Mouse (Mus musculus): ENCODE data around the gene Meaf6. TPM values are rescaled to one million over a fixed set of nuclear protein-coding genes. Genes with fewer than 3 reads are reported as not detected.

The Meaf6 gene
- polyA plus RNA-seq, 1 experiment from 2014 or later: 96.5 TPM

DNA sequence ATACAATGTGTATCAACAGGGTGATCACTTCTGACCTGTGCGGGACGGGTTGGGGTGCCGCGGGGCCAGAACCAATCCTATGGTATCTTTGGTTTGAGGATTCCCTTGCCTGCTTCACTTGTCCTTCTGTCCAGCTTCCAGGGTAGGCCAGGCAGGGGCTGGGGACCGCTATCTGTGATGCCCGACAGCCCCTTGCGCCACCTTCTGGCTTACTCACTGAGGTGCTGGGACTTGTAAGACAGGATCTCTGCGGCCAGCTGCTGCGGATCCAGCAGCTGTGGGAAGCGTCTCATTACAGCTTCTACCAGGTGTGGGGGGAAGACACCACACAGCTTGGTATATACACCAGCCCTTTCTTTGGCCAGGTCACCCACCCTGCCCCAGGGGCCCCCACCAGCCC lies 34.1 kb downstream of the Meaf6 start:
- H3K4me1 ChIP-seq: peaks cover 43% of the 10 kb centered on the region
- 30% methylated on average over 10 of the region's 10 CpGs for WGBS

DNA sequence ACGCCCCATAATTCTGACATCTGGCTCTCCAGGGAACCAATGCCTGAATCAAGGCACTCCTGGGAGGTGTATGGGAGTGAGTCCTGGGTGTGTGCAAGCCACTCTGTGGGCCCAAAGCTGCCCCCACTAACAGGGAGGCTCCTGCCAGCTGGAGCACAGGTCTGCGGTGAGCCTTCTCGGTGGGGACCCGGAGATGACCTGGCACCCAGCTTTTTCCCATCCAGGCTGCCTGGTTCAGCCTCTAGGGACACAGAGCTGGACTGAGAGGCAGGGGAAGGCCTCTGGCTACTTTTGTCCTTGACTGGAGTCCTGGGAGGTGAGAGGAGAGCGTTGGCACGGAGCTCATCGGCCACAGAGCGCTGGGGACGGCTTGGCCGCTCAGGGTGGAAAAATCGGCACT lies 34.8 kb downstream of the Meaf6 start:
- DNase-seq (ENCODE audit: extremely low spot score, low spot score): no peak
- Histone ChIP-seq H3K27me3 (ENCODE audit: poor library complexity, severe bottlenecking) (peaks cover 19% of the 10 kb centered on the region), H3K4me3 (no peak overlapping the region), H3K9me3 (no peaks in the 10 kb centered on the region), H3K36me3 (replicated peaks) (no peaks in the 10 kb centered on the region), H3K27ac (no peak overlapping the region), H3K4me1 (peaks cover 42% of the 10 kb centered on the region)
- WGBS: 94% methylated on average over 11 of the region's 11 CpGs

More for the DNA sequence above, 34.1 kb downstream of the Meaf6 start:
- Histone ChIP-seq H3K27ac (no peak overlapping the region), H3K4me3 (no peak overlapping the region), H3K36me3 (replicated peaks) (no peaks in the 10 kb centered on the region), H3K9me3 (no peaks in the 10 kb centered on the region), H3K27me3 (ENCODE audit: poor library complexity, severe bottlenecking) (peaks cover 13% of the 10 kb centered on the region)
- peak; percentile 47 for DNase-seq (ENCODE audit: extremely low spot score, low spot score)

DNA sequence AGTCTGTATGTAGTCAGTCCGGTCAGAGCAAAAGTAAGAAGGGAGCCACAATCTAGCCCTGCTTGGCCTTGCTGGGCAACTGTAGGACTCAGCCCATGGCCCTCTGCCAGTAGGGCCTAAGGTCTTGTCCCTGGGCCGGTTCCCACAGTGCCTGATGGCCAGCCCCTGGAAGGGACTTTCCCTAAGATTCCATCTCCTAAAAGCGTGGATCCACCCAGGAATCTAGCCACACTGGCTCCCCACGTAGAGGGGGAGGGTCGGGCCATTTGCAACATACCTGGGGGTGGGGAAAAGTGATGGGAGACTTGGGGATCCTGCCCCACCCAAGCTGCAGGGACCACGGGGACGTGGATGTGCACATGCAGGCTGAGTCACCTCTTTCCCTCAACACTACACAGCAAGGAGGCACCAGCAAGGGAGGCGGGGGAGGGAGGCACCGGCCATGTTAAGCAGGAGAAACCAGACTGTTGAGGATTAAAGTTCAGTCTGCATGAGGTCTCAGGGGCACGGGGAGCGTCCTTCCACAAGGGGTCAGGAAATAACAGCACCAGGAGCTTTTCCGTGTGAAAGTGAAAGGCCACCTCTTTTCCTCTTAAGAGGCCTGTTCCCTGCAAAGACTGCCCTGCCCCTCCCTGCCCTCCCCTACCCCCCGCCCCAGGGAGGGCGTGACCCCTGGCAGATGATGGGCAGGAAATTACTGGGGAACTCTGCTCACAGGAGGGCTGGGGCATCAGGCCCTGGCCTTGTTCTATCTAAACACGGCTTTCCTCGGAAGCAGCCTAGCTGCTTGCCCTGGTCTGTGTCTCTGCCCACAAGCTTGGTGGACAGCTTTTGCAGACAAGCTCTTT lies 37.7 kb downstream of the Meaf6 start:
- 19% methylated on average over 16 of the region's 16 CpGs for WGBS
- H3K4me1 ChIP-seq: peaks cover 46% of the 10 kb centered on the region
- H3K36me3 ChIP-seq (replicated peaks): no peaks in the 10 kb centered on the region
- peaks cover 49% of the 10 kb centered on the region for H3K27me3 ChIP-seq (ENCODE audit: poor library complexity, severe bottlenecking)
- H3K4me3 ChIP-seq: no peak overlapping the region; the same call in 1 of the 2 replicates
- no peak for DNase-seq (ENCODE audit: extremely low spot score, low spot score)
- no peaks in the 10 kb centered on the region for H3K9me3 ChIP-seq
- H3K27ac ChIP-seq: peak overlapping the region; percentile 65

DNA sequence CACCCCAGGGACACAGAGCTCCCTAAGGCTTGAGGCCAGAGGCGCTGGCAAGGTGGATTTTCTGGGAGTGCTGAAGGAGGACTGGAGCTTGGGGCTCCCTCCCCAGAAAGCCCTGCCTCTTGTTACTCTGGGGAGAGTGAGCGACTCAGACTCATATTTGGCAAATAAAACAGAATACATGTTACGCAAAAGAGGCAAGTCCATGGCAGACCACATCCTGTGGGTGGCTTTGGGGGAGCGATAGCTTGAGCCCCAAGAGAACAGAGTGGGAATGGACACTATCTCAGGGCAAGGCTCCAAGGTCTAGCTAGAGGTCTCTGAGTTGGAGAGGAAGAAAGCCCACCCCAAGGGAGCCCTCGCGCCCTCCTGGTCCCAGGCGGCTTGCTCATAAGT lies 38.3 kb downstream of the Meaf6 start:
- Histone ChIP-seq H3K9me3 (no peaks in the 10 kb centered on the region), H3K27me3 (ENCODE audit: poor library complexity, severe bottlenecking) (peaks cover 55% of the 10 kb centered on the region), H3K27ac (peak overlapping the region; percentile 65), H3K4me3 (no peak overlapping the region), H3K4me1 (peaks cover 52% of the 10 kb centered on the region), H3K36me3 (replicated peaks) (no peaks in the 10 kb centered on the region)
- 66% methylated on average over 7 of the region's 7 CpGs for WGBS
- no peak for DNase-seq (ENCODE audit: extremely low spot score, low spot score)

DNA sequence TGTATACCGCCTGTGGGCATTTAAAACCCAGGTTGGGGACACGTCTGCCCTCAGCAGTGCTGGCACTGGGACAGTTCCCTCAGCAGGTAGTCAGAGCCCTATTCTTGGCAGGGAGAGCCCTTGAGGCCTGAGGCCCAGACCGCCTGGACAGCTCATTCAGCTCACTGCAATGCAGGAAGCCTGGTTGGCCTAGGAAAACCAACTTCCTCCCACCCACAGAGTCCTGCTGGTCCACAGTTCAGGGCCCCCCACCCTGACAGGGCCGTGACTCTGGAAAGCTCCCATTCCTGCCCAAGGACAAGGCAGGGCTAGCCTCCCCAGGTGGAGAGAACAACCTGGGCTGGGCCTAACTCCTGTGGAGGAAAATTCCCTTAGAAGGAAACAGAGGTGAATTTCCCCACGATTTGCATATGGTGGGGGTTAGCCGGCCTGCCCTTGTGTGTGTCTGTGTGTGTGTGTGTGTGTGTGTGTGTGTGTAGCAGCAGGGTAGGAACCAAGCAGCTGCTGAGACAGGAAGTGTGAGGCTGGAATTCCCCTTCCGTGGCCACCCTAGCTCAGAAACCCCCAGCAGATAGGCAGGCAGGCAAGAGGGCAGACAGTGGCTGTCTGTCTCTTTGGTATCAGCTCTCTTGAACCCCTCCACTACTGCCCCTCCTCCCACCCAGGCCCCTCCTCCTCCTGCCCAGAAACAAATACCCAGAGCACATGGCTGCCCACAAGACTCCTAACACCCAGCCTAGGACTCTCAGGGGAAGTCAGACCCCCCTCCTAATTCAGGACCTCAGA lies 39.7 kb downstream of the Meaf6 start:
- Histone ChIP-seq H3K36me3 (replicated peaks) (no peaks in the 10 kb centered on the region), H3K27me3 (ENCODE audit: poor library complexity, severe bottlenecking) (peaks cover 62% of the 10 kb centered on the region), H3K4me1 (peaks cover 48% of the 10 kb centered on the region), H3K4me3 (no peak overlapping the region), H3K27ac (0 out of 2 replicates have a peak overlapping the region, but pooled peaks have one; percentile 0), H3K9me3 (no peaks in the 10 kb centered on the region)
- DNase-seq (ENCODE audit: extremely low spot score, low spot score): no peak
- WGBS: 33% methylated on average over 7 of the region's 7 CpGs

DNA sequence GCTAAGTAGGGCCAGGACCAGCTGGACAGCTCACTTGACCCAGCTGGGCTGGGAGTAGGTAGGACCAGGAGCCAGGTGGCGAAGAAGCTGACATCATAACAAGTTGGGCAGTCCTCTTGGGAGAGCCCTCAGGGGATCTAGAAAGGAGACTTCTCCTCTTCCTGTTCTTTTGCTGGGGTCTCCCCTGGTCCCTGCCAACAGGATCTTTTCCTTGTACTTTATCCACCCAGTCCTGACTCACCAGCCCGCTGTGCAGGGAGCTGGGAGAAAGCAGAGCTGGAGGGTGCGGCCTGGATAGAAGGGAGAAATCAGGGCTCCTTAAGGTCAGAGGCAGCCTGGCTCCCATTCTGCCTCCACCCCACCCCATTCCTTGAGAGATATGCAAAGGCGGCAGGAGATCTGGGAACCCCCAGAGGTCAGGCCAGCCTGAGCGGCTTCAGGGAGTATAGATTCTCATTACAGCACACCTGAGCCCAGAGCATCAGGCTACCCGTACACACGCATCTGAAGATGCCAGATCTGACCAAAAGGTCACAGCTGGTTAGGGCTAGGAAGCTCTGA lies 40.5 kb downstream of the Meaf6 start:
- H3K4me1 ChIP-seq: peaks cover 48% of the 10 kb centered on the region
- peaks cover 55% of the 10 kb centered on the region for H3K27me3 ChIP-seq (ENCODE audit: poor library complexity, severe bottlenecking)
- no peaks in the 10 kb centered on the region for H3K36me3 ChIP-seq (replicated peaks)
- no peaks in the 10 kb centered on the region for H3K9me3 ChIP-seq
- no peak overlapping the region for H3K27ac ChIP-seq
- no peak for DNase-seq (ENCODE audit: extremely low spot score, low spot score)
- WGBS: 71% methylated on average over 7 of the region's 7 CpGs
- no peak overlapping the region for H3K4me3 ChIP-seq

DNA sequence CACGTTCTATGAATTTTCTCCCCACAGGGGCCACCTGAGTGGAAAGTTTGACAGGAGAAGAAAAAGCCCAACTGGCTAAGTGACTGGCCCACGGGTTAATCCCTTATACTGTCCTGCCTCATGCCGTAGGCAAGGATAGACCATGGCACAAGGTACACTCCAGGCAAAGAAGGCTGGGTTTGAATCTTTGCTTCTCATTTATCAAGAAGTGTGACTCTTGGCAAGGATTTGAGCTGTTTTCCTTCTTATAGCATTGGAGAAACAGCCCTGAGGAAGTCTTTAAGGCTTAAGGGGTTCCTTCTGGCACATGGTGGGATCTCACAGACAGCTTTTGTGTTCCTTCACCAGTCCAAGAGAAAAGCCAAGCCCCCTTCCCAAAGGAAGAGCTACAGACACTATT lies 41.3 kb downstream of the Meaf6 start:
- Histone ChIP-seq H3K4me3 (no peak overlapping the region), H3K27me3 (ENCODE audit: poor library complexity, severe bottlenecking) (peaks cover 58% of the 10 kb centered on the region), H3K27ac (no peak overlapping the region)

DNA sequence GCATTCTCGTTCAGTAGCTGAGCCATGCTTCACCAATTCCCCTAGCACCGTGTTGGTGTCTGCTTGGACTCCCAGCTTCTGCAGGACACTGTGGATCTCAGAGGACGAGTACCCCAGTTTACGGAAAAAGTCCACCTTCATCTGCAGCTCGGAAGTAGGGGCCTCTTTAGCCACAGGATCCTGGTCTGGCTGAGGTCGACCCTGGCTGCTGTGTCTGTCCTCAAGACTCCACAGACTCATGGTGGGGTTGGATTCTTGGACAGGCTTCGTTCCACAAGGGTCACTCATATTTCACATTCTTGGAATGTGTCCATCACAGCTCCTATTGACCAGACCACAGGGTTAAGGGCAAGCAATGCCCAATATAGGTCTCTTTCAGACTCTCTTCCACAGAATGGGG lies 41.8 kb downstream of the Meaf6 start:
- WGBS: 83% methylated on average over 7 of the region's 7 CpGs
- Histone ChIP-seq H3K4me1 (peaks cover 48% of the 10 kb centered on the region), H3K36me3 (replicated peaks) (no peaks in the 10 kb centered on the region), H3K9me3 (no peaks in the 10 kb centered on the region), H3K27me3 (ENCODE audit: poor library complexity, severe bottlenecking) (peaks cover 63% of the 10 kb centered on the region), H3K4me3 (peak overlapping the region; percentile 80), H3K27ac (no peak overlapping the region)
- DNase-seq (ENCODE audit: extremely low spot score, low spot score): no peak

More for the DNA sequence above, 41.3 kb downstream of the Meaf6 start:
- no peak for DNase-seq (ENCODE audit: extremely low spot score, low spot score)
- Histone ChIP-seq H3K9me3 (no peaks in the 10 kb centered on the region), H3K36me3 (replicated peaks) (no peaks in the 10 kb centered on the region), H3K4me1 (peaks cover 48% of the 10 kb centered on the region)
- WGBS: 89% methylated on average over 3 of the region's 3 CpGs

DNA sequence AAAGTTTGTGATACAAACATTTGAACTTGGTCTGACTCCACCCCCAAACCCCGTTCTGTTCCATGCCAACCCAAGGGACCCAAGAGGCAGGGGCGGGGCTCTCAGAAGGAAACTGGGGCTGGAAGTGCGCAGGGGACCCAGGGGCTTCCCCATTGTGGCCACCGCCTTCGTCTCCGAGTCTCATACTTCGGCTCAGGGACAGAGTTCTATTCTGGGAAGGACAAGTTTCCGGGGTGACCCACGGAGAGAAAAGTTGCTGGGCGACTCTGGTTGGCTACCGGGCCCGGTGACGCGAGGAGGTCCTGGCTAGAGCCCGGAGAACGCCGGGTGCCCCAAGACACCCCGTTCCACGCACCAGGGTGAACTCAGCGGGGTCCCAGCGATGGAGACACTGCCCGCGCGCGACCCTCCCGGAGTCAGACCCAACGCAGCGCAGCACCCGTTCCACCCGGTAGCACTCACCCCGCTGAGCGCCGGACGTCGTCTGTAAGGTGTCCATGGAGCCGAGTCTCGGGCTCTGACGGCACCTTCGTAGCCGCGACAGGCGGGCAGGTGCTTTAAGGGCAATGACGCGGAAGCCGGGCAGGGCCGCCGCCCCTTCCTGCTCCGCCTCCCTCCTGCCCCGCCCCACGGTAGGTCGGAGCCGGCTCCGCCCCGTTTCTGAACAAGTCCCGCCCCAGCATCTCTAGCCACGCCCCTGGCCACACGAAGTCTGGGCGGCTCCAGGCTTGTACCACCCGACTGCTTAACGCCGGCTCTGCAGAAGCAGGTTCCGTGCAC lies 42.6 kb downstream of the Meaf6 start, which contains the start of gene Zc3h12a:
Gene Zc3h12a, minus strand, starts transcription at position 536 of the 780 bp plus-strand sequence.
- Histone ChIP-seq H3K4me3 (peak within 1 kb of the TSS; percentile 80), H3K4me1 (peaks cover 41% of the 10 kb centered on the region), H3K27me3 (ENCODE audit: poor library complexity, severe bottlenecking) (peaks cover 63% of the 10 kb centered on the region), H3K9me3 (no peaks in the 10 kb centered on the region), H3K36me3 (replicated peaks) (no peaks in the 10 kb centered on the region), H3K27ac (peak within 1 kb of the TSS; percentile 72; the same call in 1 of the 2 replicates)
- DNase-seq (ENCODE audit: extremely low spot score, low spot score): peak; percentile 85
- 1% methylated on average over 62 of the region's 62 CpGs for WGBS

DNA sequence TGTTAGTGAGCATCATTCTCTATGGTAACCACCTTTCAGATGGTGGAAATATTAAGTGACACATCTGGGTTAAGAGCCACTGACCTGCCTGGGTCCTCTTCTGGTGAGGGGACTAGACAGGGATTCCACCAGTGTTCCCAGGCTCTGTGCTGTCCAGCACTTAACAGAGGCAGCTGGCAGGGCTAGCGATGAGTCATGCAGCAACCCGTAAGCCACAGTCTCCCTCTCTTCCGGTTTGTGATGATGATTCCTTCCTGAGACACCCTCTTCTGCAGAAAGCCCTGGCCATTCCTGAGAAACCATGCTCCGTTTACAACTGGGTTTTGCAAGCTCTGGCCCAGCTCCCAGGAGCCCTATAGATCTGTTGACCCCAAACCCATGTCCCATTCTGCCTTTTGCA lies 46.6 kb downstream of the Meaf6 start:
- no peak overlapping the region for H3K4me3 ChIP-seq
- DNase-seq (ENCODE audit: extremely low spot score, low spot score): no peak
- H3K4me1 ChIP-seq: peaks cover 22% of the 10 kb centered on the region
- H3K27ac ChIP-seq: no peak overlapping the region
- no peaks in the 10 kb centered on the region for H3K9me3 ChIP-seq
- H3K27me3 ChIP-seq (ENCODE audit: poor library complexity, severe bottlenecking): peaks cover 36% of the 10 kb centered on the region
- no peaks in the 10 kb centered on the region for H3K36me3 ChIP-seq (replicated peaks)
- WGBS: 87% methylated on average over 4 of the region's 4 CpGs

DNA sequence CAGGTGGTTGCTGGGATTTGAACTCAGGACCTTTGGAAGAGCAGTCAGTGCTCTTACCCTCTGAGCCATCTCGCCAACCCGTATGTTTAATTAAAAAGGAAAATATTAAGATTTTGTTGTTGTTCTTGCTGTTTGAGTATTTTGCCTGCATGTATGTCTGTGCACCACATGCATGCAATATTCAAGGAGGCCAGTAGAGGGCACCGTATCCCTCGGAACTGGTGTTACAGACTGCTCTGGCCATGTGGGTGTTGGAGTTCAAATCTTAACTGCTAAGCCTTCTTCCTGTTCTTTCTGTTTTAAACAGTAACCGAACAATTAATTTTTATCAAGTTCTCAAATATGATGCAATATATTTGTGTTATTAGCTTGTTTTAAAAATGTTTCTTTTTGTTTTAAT lies 47.5 kb downstream of the Meaf6 start:
- Histone ChIP-seq H3K27ac (no peak overlapping the region), H3K27me3 (ENCODE audit: poor library complexity, severe bottlenecking) (peaks cover 27% of the 10 kb centered on the region), H3K36me3 (replicated peaks) (no peaks in the 10 kb centered on the region), H3K4me3 (no peak overlapping the region), H3K9me3 (no peaks in the 10 kb centered on the region), H3K4me1 (peaks cover 16% of the 10 kb centered on the region)
- peak; percentile 65 for DNase-seq (ENCODE audit: extremely low spot score, low spot score)
- WGBS: 21% methylated on average over 5 of the region's 5 CpGs

DNA sequence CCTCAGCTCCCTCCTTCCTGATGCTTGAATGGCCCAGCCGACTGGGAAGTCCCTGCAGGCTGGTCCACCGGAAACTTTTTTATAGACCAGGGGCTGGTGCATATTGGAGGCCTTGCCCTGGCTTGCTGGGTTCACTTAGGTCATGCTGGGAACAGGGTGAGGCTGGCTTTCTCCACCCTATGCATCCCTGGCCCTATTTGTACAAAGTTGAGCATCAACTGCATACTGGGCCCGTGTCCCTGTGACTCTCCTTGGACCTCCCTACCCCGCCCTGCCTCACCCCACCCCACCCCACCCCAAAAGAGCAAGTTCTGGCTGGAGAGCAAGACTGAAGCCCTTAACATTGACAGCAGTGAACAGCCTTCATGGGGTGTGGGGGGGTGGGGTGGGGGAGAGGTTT lies 49.3 kb downstream of the Meaf6 start:
- Histone ChIP-seq H3K27me3 (ENCODE audit: poor library complexity, severe bottlenecking) (peaks cover 9% of the 10 kb centered on the region; the same call in 1 of the 2 replicates), H3K36me3 (replicated peaks) (no peaks in the 10 kb centered on the region), H3K9me3 (no peaks in the 10 kb centered on the region), H3K4me1 (peaks cover 6% of the 10 kb centered on the region), H3K4me3 (no peak overlapping the region), H3K27ac (no peak overlapping the region)
- WGBS: 88% methylated on average over 4 of the region's 4 CpGs
- DNase-seq (ENCODE audit: extremely low spot score, low spot score): no peak

Data from forebrain, embryonic 10.5 days (tissue).